Mouse (Mus musculus): ENCODE data around the gene Zswim8. TPM values are rescaled to one million over a fixed set of nuclear protein-coding genes. Genes with fewer than 3 reads are reported as not detected.

Gene Zswim8
- polyA plus RNA-seq, 1 experiment from 2014 or later, result 44.9 TPM

DNA sequence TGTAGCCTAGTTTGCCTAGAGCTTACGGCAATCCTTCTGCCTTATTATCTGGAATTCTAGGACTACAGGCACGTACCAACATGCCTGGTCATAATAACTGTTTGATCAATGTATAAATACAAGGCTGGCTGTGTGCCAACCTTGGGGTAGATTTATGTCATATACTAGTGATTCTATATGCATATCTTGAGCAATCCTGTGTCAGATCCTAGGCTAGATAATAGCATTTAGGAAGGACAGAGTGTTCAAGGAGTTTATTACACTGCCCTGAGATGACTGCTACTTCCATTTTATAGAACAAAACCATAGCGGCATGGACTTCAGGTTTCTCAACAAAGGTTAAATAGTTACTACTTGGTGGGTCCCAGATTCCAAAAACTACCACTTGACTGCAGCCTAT, 64.6 kb downstream of the Zswim8 start:
- H3K4me3 ChIP-seq (ENCODE audit: low read depth, low read length), result no peak overlapping the region
- peaks cover 12% of the 10 kb centered on the region for H3K4me1 ChIP-seq (ENCODE audit: control insufficient read depth, insufficient read depth, low read length)
- H3K9ac ChIP-seq (ENCODE audit: low read depth, low read length), result no peak overlapping the region
- H3K27me3 ChIP-seq (ENCODE audit: control insufficient read depth, insufficient read depth, low read depth, low read length), result no peaks in the 10 kb centered on the region
- H3K9me3 ChIP-seq (replicated peaks; ENCODE audit: control insufficient read depth, low read length, poor library complexity, severe bottlenecking), result no peaks in the 10 kb centered on the region
- H3K36me3 ChIP-seq (ENCODE audit: control insufficient read depth, insufficient read depth, low read length), result peaks cover 7% of the 10 kb centered on the region; the same call in 1 of the 2 replicates
- WGBS, result 93% methylated on average over 3 of the region's 3 CpGs
- ATAC-seq, result no peak
- no peak overlapping the region for H3K4me2 ChIP-seq (ENCODE audit: low read length)
- no peak overlapping the region for H3K27ac ChIP-seq (ENCODE audit: low read length)

DNA sequence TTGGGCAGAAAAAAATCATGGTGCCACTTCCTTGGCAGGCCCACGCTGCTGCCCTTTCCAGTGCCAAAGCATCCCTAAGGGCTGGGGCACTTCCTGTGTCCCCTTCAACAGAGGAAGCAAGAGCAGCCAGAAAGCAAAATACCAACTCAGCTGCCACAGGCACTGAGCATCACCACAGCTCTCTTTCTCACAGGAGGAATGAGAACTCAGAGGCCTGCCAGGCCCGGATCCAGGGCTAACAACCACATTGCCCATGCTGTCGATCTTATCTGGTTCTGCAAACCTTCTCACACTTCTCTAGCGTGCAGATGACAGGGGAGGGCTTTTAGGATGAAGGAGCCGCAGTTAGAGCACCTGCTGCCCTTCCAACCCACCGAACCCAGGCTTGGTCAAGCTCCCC, 65.5 kb downstream of the Zswim8 start:
- no peak for ATAC-seq
- Histone ChIP-seq H3K9ac (ENCODE audit: low read depth, low read length) (no peak overlapping the region), H3K4me1 (ENCODE audit: control insufficient read depth, insufficient read depth, low read length) (peaks cover 12% of the 10 kb centered on the region), H3K4me3 (ENCODE audit: low read depth, low read length) (no peak overlapping the region), H3K27ac (ENCODE audit: low read length) (no peak overlapping the region), H3K4me2 (ENCODE audit: low read length) (no peak overlapping the region), H3K27me3 (ENCODE audit: control insufficient read depth, insufficient read depth, low read depth, low read length) (no peaks in the 10 kb centered on the region), H3K9me3 (replicated peaks; ENCODE audit: control insufficient read depth, low read length, poor library complexity, severe bottlenecking) (no peaks in the 10 kb centered on the region), H3K36me3 (ENCODE audit: control insufficient read depth, insufficient read depth, low read length) (peaks cover 8% of the 10 kb centered on the region)
- WGBS, result 73% methylated on average over 6 of the region's 6 CpGs

Small RNAs within 50 kb of the gene (microRNA-seq; reads per million reads assigned to microRNA genes)
- 1.0 reads per million for gene Mir6946

Other genes starting within 250 kb of the Zswim8 start
- 13.1 and 16.1 TPM in 2 replicates for gene Anxa7, start 227.4 kb upstream of the Zswim8 start, polyA plus RNA-seq (2015; fragmentation: Nextera tagmentation; extraction: Ambion mirVana)
- gene Mss51, start 210.7 kb upstream of the Zswim8 start, polyA plus RNA-seq (2015; fragmentation: Nextera tagmentation; extraction: Ambion mirVana), result 0.26 and 0.45 TPM in 2 replicates
- gene Ppp3cb, start 161.0 kb upstream of the Zswim8 start, polyA plus RNA-seq (2015; fragmentation: Nextera tagmentation; extraction: Ambion mirVana), result 105 and 107 TPM in 2 replicates
- gene Usp54, start 66.5 kb upstream of the Zswim8 start, polyA plus RNA-seq (2015; fragmentation: Nextera tagmentation; extraction: Ambion mirVana), result 13.8 and 14.2 TPM in 2 replicates
- gene Myoz1, start 51.0 kb upstream of the Zswim8 start, polyA plus RNA-seq (2015; fragmentation: Nextera tagmentation; extraction: Ambion mirVana), result 0.19 TPM in 1 of 2 replicates, not detected in the other
- gene Synpo2l, start 39.2 kb upstream of the Zswim8 start, polyA plus RNA-seq (2015; fragmentation: Nextera tagmentation; extraction: Ambion mirVana), result 0.16 and 0.24 TPM in 2 replicates
- 89.9 and 92.9 TPM in 2 replicates for gene Sec24c, start 33.2 kb upstream of the Zswim8 start, polyA plus RNA-seq (2015; fragmentation: Nextera tagmentation; extraction: Ambion mirVana)
- gene Fut11, start 12.6 kb upstream of the Zswim8 start, polyA plus RNA-seq (2015; fragmentation: Nextera tagmentation; extraction: Ambion mirVana), result 25.5 and 27.2 TPM in 2 replicates
- gene Chchd1, start 4.5 kb upstream of the Zswim8 start, polyA plus RNA-seq (2015; fragmentation: Nextera tagmentation; extraction: Ambion mirVana), result 166 and 171 TPM in 2 replicates
- 17.5 and 19.3 TPM in 2 replicates for gene Ndst2, start 27.0 kb downstream of the Zswim8 start, polyA plus RNA-seq (2015; fragmentation: Nextera tagmentation; extraction: Ambion mirVana)
- gene Camk2g, start 86.5 kb downstream of the Zswim8 start, polyA plus RNA-seq (2015; fragmentation: Nextera tagmentation; extraction: Ambion mirVana), result 149 and 180 TPM in 2 replicates
- 0.19 and 0.72 TPM in 2 replicates for gene Plau, start 129.1 kb downstream of the Zswim8 start, polyA plus RNA-seq (2015; fragmentation: Nextera tagmentation; extraction: Ambion mirVana)
- 11.9 and 12.6 TPM in 2 replicates for gene Vcl, start 221.8 kb downstream of the Zswim8 start, polyA plus RNA-seq (2015; fragmentation: Nextera tagmentation; extraction: Ambion mirVana)

Measured in midbrain, embryonic 16.5 days (tissue).